Mouse (Mus musculus) limb, embryonic 12.5 days (tissue): ENCODE measurements around the gene Mphosph10. TPM values are rescaled to one million over a fixed set of nuclear protein-coding genes. Genes with fewer than 3 reads are reported as not detected.

Experiments
- ATAC-seq: fragments of 200-750 bp; cut with Nextera tagmentation; 2 replicates; pipeline ENCODE4 v1.8.0; 2017; ENCODE audit warnings: low read depth, moderate TSS enrichment; ENCODE audit not compliant: insufficient number of reproducible peaks, insufficient read depth, low FRiP score, low TSS enrichment
- H3K27ac ChIP-seq: fragments of 300-500 bp; sonication (generic); 2 replicates; pipeline ENCODE4 v1.5.1; 2016; ENCODE audit warnings: mild to moderate bottlenecking, moderate library complexity
- H3K27me3 ChIP-seq: fragments of 300-500 bp; sonication (generic); 2 replicates; pipeline ENCODE4 v1.6.1; 2016; ENCODE audit warnings: mild to moderate bottlenecking, moderate library complexity
- H3K36me3 ChIP-seq: fragments of 300-500 bp; sonication (generic); 2 replicates; pipeline ENCODE4 v1.6.1; 2016; ENCODE audit warnings: mild to moderate bottlenecking, moderate library complexity
- H3K4me1 ChIP-seq: fragments of 300-500 bp; sonication (generic); replicated peaks from 2 replicates; pipeline ENCODE4 v1.6.1; 2016
- H3K4me2 ChIP-seq: fragments of 300-500 bp; sonication (generic); 2 replicates; pipeline ENCODE4 v1.6.1; 2016; ENCODE audit warnings: mild to moderate bottlenecking, moderate library complexity
- H3K4me3 ChIP-seq: fragments of 300-500 bp; sonication (generic); replicated peaks from 2 replicates; pipeline ENCODE4 v1.5.1; 2016; ENCODE audit warnings: mild to moderate bottlenecking
- H3K9ac ChIP-seq: fragments of 300-500 bp; sonication (generic); replicated peaks from 2 replicates; pipeline ENCODE4 v1.6.1; 2016; ENCODE audit warnings: mild to moderate bottlenecking, moderate library complexity
- H3K9me3 ChIP-seq: fragments of 300-500 bp; sonication (generic); 2 replicates; pipeline ENCODE4 v1.6.1; 2016; ENCODE audit warnings: mild to moderate bottlenecking, moderate library complexity
- WGBS: fragments of 180-500 bp; shearing (Covaris S2); methylation state at CpG from one replicate; pipeline ENCODE4 v1.1.7; 2016; 5-methylcytosine and 5-hydroxymethylcytosine counted together
- polyA plus RNA-seq: library from polyadenylated mRNA; unstranded; fragments of >200 nt; fragmentation: Nextera tagmentation; extraction: Ambion mirVana; gene quantifications from 2 replicates; pipeline ENCODE4 v1.2.1, GENCODE M21; 2016

Gene Mphosph10
- polyA plus RNA-seq = 52.4 and 60.3 TPM in 2 replicates

DNA sequence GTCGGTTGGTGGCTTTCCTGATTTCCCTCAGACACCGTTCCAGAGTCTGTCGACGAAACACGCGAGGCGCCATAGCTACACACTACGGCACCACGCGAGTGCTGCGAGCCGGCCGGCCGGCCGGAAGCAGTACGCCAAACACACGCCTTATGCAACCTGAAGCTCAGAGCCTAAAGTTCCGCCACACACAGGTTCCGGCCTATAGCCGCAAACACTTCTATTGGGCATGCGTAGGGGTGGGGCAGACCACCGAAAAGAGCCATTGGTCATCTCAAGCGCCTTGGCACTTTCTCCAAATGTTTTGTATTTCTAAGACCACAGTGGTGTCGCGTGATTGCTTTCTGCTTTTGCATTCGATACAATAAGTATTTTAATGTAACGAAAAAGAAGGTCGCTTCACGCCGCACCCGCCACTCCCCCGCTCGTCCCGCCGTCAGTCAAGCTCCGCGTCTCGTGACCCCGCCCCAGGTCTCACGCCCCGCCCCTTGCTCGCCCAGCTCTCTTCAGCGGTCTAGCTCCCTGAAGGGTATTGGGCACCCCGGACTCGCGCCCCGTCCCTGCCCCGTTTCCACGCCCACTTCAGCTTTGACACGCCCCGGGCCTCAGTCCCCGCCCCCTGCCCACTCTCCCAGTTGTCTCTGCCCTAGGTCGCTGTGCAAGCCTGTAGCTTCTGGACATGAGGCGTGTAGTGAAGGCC, at the start of gene Mphosph10, which contains the start of gene Mcee:
Gene Mphosph10, minus strand, starts transcription at position 147 of the 697 bp plus-strand sequence.
Gene Mcee, plus strand, starts transcription at position 486 of the 697 bp plus-strand sequence.
- Histone ChIP-seq H3K9me3 (no peaks in the 10 kb centered on the region), H3K36me3 (peaks cover 25% of the 10 kb centered on the region), H3K27me3 (no peaks in the 10 kb centered on the region), H3K27ac (peak within 1 kb of the TSS; percentile 82), H3K4me1 (peaks cover 11% of the 10 kb centered on the region), H3K9ac (peak within 1 kb of the TSS; percentile 81), H3K4me3 (peak within 1 kb of the TSS; percentile 72), H3K4me2 (peak within 1 kb of the TSS; percentile 93)
- WGBS = under 1% methylated on average over 54 of the region's 54 CpGs
- ATAC-seq = peak; percentile 99

GRCm38 (mm10) chr7:64440519-64440918, 48.5 kb upstream of the Mphosph10 start:
- WGBS = 74% methylated on average over 8 of the region's 8 CpGs
- Histone ChIP-seq H3K9me3 (no peaks in the 10 kb centered on the region), H3K4me1 (no peaks in the 10 kb centered on the region), H3K4me2 (no peak overlapping the region), H3K36me3 (no peaks in the 10 kb centered on the region), H3K9ac (no peak overlapping the region), H3K27me3 (no peaks in the 10 kb centered on the region), H3K27ac (no peak overlapping the region), H3K4me3 (no peak overlapping the region)
- ATAC-seq = no peak

- Histone ChIP-seq H3K9me3 (no peaks in the 10 kb centered on the region), H3K27ac (no peak overlapping the region), H3K4me2 (no peak overlapping the region), H3K4me3 (no peak overlapping the region), H3K9ac (no peak overlapping the region), H3K36me3 (no peaks in the 10 kb centered on the region), H3K27me3 (no peaks in the 10 kb centered on the region), H3K4me1 (no peaks in the 10 kb centered on the region)
- WGBS = 74% methylated on average over 5 of the region's 5 CpGs
- no peak for ATAC-seq
These were observed 47.8 kb upstream of the Mphosph10 start for GRCm38 (mm10) chr7:64439595-64440518.

GRCm38 (mm10) chr7:64424861-64425260, 32.8 kb upstream of the Mphosph10 start:
- 65% methylated on average over 5 of the region's 5 CpGs for WGBS
- H3K9ac ChIP-seq = no peak overlapping the region
- H3K4me1 ChIP-seq = no peaks in the 10 kb centered on the region
- no peaks in the 10 kb centered on the region for H3K27me3 ChIP-seq
- no peak overlapping the region for H3K4me3 ChIP-seq
- H3K36me3 ChIP-seq = no peaks in the 10 kb centered on the region
- H3K4me2 ChIP-seq = no peak overlapping the region
- H3K9me3 ChIP-seq = no peaks in the 10 kb centered on the region
- no peak overlapping the region for H3K27ac ChIP-seq
- no peak for ATAC-seq

DNA sequence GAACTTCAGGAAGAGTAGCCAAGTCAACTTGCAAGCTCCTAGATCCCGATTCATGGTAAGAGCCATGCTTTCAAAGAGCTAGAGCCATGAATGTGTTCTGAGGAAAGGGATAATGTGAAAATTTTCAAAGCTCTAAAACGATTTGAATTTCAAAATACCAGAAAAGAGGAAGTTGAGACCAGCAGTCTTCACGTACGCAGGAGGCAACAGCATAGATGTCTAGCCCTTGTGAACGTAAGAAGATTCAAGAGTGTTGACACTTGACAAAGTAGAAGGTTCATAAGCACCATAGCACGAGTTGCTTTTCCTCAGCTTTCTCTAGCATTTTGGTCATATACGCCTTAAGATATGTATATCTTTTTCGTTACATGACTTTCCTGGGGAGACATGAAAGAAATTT, 11.9 kb upstream of the Mphosph10 start:
- no peaks in the 10 kb centered on the region for H3K27me3 ChIP-seq
- no peak overlapping the region for H3K4me2 ChIP-seq
- H3K4me3 ChIP-seq = no peak overlapping the region
- peaks cover 10% of the 10 kb centered on the region; the same call in 1 of the 2 replicates for H3K36me3 ChIP-seq
- ATAC-seq = no peak
- H3K9ac ChIP-seq = no peak overlapping the region
- no peak overlapping the region for H3K27ac ChIP-seq
- WGBS = 89% methylated on average over 8 of the region's 8 CpGs
- H3K4me1 ChIP-seq = no peaks in the 10 kb centered on the region
- no peaks in the 10 kb centered on the region for H3K9me3 ChIP-seq

- Histone ChIP-seq H3K27me3 (no peaks in the 10 kb centered on the region), H3K4me1 (no peaks in the 10 kb centered on the region), H3K9ac (no peak overlapping the region), H3K9me3 (no peaks in the 10 kb centered on the region), H3K36me3 (peaks cover 10% of the 10 kb centered on the region; the same call in 1 of the 2 replicates), H3K4me3 (no peak overlapping the region), H3K4me2 (no peak overlapping the region), H3K27ac (no peak overlapping the region)
- 85% methylated on average over 4 of the region's 4 CpGs for WGBS
- ATAC-seq = no peak
These were observed 10.4 kb upstream of the Mphosph10 start for GRCm38 (mm10) chr7:64402452-64402851.

GRCm38 (mm10) chr7:64400725-64401124, 8.7 kb upstream of the Mphosph10 start:
- Histone ChIP-seq H3K4me1 (no peaks in the 10 kb centered on the region), H3K9ac (no peak overlapping the region), H3K27ac (no peak overlapping the region), H3K36me3 (peaks cover 10% of the 10 kb centered on the region; the same call in 1 of the 2 replicates), H3K4me2 (no peak overlapping the region), H3K9me3 (no peaks in the 10 kb centered on the region), H3K4me3 (no peak overlapping the region), H3K27me3 (no peaks in the 10 kb centered on the region)
- 97% methylated on average over 1 of the region's 1 CpGs for WGBS
- no peak for ATAC-seq

DNA sequence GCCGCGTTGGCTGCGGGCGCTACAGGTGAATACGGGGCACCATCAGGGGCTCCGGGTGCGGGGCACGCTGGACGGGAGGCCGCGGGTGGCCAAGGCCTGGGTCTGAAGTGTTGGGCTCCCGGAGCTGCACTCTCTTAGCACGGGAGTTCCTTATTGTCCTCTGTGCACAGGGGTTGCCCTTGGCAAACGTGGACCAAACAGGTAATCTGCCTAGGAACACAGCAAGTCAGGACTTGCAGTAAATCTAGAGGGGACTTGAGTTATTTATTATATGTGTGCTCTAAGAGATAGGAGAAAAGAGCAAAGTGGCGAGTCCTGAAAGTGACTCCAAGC, 717 bp upstream of the Mphosph10 start:
- Histone ChIP-seq H3K9ac (peak overlapping the region; percentile 81), H3K4me3 (peak overlapping the region; percentile 72), H3K27ac (peak overlapping the region; percentile 82), H3K9me3 (no peaks in the 10 kb centered on the region), H3K4me2 (peak overlapping the region; percentile 93), H3K36me3 (peaks cover 20% of the 10 kb centered on the region), H3K27me3 (no peaks in the 10 kb centered on the region), H3K4me1 (peaks cover 11% of the 10 kb centered on the region)
- ATAC-seq = no peak; the same call in 1 of the 2 replicates
- 1% methylated on average over 15 of the region's 15 CpGs for whole genome bisulfite sequencing

DNA sequence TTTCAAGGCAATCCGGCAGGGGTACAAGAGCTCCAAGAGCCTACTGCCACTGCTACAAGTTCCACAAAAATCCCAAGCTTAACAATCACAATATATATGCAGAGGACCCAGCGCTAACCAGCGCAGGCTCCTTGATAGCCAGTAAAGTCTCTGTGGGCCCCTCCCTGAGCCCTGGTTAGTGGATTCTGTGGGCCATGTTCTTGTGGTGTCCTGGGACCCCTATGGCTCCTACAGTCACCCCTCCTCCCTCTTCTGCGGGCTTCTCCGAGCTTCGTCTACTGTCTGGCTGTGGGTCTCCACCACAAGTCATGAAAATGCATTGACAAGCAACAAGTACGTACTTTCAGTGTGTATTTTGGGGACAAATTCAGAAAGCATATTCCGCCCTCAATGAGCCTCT, 589 bp downstream of the Mphosph10 start:
- Histone ChIP-seq H3K9ac (peak overlapping the region; percentile 81), H3K9me3 (no peaks in the 10 kb centered on the region), H3K4me1 (peaks cover 11% of the 10 kb centered on the region), H3K4me2 (peak overlapping the region; percentile 93), H3K27ac (peak overlapping the region; percentile 82; the same call in 1 of the 2 replicates), H3K27me3 (no peaks in the 10 kb centered on the region), H3K36me3 (peaks cover 33% of the 10 kb centered on the region), H3K4me3 (peak overlapping the region; percentile 72)
- ATAC-seq = no peak
- WGBS = 3% methylated on average over 8 of the region's 8 CpGs

DNA sequence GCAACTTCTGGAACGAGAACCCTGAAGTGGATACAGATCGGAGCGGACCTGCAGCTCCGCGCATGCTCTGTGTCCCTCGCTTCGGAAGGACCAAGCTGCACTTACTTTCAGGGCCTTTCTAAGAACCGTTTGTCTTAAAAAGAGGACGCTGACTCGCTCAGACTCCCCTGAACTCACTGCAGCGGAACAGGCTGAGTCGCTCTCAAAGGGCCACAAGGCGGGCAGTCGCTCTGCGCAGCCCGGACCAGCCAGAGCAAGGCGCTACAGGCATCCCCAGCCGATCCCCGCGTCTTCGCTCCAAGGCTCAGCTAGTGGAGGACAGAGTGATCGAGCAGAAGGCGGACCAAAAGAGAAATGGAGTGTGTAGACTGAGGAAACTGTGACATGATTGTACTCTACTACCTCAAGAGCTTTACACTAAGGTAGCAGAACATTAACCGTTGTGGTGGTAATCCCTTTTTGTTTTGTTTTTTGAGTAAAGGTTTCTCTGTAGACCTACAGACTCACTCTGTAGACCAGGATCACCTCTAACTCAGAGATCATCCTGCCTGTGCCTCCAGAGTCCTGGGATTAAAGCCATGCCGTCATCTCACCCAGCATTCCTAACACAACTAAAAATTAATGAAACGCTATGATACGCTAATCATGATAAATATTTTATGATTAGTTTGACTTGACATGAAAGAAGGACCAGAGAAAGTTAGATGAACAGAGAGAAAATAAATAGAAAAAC, 18.1 kb downstream of the Mphosph10 start, which contains the start of gene Fan1:
Gene Fan1, minus strand, starts transcription at position 266 of the 733 bp plus-strand sequence.
- peak within 1 kb of the TSS; percentile 95 for H3K27ac ChIP-seq
- H3K36me3 ChIP-seq = peaks cover 55% of the 10 kb centered on the region
- WGBS = 5% methylated on average over 27 of the region's 27 CpGs
- H3K9ac ChIP-seq = peak within 1 kb of the TSS; percentile 71
- H3K27me3 ChIP-seq = no peaks in the 10 kb centered on the region
- H3K4me3 ChIP-seq = peak within 1 kb of the TSS; percentile 57
- H3K4me2 ChIP-seq = peak within 1 kb of the TSS; percentile 65
- H3K9me3 ChIP-seq = no peaks in the 10 kb centered on the region
- H3K4me1 ChIP-seq = peaks cover 5% of the 10 kb centered on the region
- ATAC-seq = peak; percentile 97
